Mouse (Mus musculus): Measurements from ENCODE around the gene Cebpzos.

Cebpzos gene

DNA sequence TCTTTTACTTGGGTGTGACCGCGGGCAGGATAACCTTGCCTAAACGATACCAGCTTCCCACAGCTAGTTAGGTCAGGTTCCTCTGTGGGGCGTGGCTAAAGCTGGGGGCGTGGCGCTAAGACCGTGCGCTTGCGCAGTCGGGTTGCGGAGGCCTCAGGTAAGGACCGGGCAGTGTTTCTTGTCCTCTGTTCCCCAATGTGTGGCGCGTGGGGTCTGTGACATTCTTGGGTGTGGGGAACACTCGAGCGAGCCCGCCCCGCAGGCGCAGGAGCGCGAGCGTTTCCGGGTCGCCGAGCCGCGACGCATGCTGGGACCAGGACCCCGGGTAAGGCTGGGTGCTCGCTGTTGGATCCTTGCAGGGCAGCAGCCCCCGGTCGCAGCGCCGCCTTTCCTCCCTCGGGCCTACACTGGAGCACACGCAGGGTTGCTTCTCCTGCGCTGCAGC lies at the start of gene Cebpzos:
TSS of gene Cebpzos (plus strand) at position 132 of the 445 bp plus-strand sequence.
- peak; percentile 82 to 85 for DNase-seq (ENCODE audit: low spot score in 2 of 2)

DNA sequence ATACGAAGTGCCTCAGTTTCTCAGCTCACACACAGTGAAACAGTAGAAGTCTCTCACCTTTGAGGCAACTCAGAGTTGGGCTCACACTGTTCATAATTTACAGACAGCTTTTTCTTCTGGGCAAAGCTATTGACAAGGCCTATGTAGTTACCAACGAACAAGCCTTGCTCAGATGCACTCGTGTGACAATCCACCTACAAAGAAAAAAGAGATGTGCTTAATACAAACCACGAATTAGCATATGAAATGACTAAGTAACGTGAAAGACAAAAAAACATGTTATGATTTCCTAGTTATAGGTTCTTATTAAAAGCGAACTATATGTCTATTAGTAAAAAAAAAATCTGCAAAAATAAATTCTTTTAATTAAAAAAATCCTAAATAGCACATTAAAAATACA lies 42.4 kb upstream of the Cebpzos start:
- no peak for DNase-seq (ENCODE audit: low spot score in 2 of 2)

DNA sequence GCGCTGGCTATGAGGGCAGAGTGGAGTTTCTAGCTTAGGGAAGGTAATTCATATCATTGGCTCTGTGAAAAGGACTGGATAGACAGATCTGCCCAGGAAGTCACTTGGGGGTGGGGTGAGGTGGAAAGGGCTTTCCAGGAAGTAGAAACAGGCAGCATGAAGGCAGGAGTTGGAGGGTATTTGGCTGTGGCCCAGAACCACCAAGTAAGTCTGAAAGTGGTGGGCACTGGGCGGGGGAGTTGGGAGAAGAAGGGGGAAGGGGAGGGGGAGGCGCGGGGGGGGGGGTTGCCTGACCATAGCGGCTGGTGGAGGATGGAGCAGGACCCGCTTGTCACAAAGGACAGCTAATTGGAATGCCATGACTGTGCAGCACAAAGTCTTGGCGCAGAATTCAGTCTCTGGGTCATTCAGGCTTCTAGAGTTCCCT lies 34.4 kb upstream of the Cebpzos start:
- DNase-seq (ENCODE audit: low spot score in 2 of 2), result no peak

DNA sequence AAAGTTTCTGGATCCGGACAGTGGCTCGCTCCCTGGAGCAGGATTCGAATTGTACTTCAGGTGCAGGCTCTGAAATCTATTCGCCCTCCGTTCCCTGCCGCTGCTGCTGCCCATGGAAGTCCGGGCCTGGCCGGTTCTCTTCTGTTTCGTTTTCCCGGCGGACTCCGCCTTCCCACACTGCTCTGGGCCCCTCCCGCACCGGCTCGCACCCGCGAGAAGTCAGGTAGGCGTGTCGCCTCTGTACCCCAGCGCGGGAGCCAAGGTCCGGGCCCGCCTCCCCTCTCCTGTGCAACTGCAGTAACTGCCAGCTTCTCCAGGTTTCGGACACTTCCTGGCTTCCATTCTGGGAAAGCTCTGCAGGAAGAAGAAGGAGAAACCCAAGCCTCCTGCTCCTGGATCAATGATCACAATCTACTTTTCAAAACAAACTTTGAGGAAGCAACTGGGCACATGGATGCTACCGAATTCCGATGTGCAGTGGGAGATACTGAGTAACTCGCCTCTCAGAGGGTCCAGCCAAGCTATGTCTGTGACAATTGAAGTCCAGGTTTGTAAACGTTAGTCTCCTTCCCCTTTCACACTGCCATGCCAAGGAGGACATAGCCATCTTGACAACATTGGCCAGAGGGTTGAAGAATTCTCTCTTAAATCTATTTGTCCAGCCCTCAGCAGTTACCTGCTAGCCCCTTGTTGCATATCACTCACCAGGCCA lies 33.7 kb upstream of the Cebpzos start, which contains the start of gene Eif2ak2:
TSS of gene Eif2ak2 (minus strand) at position 173 of the 712 bp plus-strand sequence.
- DNase-seq (ENCODE audit: low spot score in 2 of 2), result peak; percentile 82 to 83

DNA sequence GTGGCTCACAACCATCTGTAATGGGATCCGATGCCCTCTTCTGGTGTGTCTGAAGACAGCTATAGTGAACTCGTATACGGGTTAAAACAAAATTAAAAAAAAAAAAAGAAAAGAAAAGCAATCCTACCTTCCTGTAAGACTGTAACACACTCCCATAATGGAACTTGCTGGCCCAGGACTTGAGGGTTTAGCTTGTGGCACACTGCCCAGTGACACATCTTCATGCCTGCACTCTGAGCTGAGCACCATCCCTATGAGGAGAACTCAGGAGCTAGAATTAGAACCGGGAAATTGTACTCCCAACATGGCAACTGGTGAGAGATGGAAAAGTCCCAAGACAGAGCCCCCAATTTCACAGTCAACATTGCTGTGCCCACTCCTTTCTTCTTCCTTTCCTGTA lies 33.0 kb upstream of the Cebpzos start:
- DNase-seq (ENCODE audit: low spot score in 2 of 2), result no peak

DNA sequence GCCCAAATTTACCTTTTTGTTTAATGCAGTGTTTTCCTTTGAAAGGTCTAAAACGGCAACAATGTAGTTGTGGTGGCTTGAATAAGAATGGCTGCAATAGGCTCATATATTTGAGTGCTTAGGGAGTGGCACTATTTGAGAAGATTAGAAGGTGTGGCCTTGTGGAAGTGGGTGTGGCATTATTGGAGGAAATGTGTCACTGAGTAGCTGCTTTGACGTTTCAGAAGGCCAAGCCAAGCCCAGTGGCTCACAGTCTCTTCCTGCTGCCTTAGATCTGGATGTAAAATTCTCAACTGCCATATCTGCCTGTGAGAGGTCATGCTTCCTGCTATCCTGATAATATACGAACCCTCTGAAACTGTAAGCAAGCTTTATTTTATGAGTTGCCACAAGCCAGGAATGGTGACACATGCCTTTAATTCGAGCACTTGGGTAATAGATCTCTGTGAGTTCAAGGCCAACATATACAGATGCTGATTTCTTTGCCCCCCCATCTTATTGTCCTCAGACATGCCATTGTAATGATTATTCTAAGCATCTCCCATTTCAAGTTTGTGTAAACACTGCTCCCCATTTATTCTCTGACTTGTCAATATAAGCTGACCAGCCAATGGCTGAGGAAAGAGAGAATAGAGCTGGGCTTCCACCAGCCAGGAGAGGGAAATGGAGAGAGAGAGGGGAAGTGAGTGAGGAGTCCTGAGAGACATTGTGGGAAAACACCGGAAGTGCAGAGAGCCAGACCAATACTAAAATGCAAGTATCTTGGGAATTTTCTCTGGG lies 30.8 kb upstream of the Cebpzos start:
- no peak for DNase-seq (ENCODE audit: low spot score in 2 of 2)

DNA sequence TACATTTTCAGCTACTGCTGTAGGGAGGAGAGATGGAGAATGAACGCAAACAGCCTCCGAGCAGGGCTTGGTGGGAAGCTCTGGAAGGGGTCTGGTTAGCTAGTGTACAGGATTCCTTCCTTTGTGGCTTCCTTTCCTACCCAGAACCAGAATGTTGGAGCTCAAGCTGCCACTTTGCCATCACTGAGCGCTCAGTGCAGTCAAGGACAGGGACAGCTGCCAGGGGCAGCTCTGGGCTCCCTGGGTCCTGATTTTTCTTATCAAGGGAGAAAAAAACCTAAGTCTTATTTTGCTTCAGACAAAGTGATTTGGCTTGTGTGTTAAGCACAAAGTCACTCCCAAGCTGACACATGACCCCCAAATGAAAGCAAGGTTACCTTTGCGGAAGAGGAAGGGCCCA lies 27.7 kb upstream of the Cebpzos start:
- no peak for DNase-seq (ENCODE audit: low spot score in 2 of 2)

DNA sequence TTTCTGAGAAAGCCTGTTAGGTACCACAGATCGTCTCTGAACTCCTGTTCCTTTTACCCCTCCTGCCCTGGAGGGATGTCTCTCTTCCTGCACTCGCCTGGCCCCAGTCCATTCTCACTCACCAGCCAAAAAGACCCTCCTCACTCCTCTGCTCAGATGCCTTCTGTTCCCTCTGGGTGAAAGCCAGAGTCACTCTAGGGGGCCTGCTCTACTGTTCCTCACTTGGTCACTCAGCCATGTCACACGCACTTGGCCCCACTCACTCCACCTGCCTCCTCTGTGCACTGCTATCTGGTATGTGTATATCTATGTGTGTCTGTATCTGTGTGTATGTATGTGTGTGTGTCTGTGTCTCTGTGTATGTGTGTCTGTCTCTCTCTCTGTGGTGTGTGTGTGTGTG lies 27.1 kb upstream of the Cebpzos start:
- DNase-seq (ENCODE audit: low spot score in 2 of 2), result no peak

DNA sequence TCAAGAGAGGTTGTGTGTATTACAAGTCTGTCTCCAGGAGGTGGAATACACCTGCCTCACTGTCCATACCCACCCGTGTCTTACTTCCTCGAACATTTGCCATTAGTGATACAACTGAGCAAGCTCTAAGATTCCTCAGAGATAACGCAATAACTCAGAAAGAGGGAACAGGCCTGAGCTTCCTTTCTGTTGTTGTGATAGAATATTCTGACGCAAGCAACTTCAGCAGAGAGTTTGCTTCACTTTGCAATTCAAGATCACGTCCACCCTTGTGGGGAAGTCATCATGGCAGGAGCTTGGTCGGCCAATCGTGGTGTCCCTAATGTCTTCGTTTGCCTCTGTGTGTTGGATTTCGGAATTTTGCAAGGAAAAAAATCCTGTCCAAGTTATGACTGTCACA lies 25.3 kb upstream of the Cebpzos start:
- no peak for DNase-seq (ENCODE audit: low spot score in 2 of 2)

DNA sequence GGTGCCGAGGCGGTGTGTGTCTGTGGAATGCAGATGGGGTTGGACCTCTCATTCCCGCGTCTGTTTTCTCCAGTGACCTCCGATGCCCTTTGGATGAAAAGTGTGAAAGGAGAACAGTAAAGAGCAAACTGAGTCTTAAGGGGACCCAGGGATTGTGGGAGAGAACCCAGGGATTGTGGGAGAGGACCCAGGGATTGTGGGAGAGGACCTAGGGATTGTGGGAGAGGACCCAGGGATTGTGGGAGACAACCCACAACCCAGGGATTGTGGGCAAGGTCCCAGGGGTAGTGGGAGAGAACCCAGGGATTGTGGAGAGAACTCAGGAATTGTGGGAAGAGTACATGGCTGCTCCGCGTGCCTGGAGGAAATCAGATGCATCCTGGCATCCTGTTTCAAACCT lies 21.3 kb upstream of the Cebpzos start:
- DNase-seq (ENCODE audit: low spot score in 2 of 2), result no peak

DNA sequence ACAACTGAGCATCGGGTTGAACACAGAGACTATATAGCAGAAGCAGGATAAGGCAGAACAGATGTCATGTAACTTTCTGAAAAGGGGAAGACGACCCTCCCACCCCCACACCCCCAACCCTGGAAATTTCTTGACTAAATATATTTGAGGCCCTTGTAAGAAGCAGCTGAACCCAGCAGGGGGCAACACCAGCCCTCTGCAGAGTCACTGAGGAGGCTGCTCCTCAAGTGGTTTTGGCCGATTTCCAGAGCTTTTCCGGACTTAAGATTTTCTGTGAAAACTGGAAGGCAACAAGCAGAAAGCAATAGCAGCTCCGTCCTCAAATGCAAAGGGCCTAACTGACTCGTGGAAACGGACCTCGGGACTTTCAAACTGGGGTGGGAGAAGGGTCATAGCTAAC lies 20.9 kb upstream of the Cebpzos start:
- DNase-seq (ENCODE audit: low spot score in 2 of 2), result peak in 1 of 2 experiments; percentile 6

DNA sequence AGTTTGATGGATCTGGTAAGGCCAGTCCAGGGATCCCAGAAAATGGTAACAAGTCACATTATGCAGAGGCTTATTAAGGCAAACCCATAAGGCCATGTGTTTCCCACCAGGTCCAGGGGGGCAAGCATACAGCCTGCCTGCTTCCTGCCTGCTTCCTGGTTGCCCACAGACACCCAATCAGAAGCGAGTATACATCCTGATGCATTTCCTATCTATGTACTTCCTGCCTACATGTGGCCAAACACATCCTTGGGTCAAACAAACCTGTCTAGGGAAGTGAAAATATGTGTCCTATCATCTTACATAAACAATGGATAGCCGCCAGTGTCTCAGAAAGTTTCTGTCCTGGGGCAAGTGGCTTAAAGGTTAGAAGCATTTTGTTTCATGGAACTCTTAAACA lies 13.1 kb upstream of the Cebpzos start:
- no peak for DNase-seq (ENCODE audit: low spot score in 2 of 2)

DNA sequence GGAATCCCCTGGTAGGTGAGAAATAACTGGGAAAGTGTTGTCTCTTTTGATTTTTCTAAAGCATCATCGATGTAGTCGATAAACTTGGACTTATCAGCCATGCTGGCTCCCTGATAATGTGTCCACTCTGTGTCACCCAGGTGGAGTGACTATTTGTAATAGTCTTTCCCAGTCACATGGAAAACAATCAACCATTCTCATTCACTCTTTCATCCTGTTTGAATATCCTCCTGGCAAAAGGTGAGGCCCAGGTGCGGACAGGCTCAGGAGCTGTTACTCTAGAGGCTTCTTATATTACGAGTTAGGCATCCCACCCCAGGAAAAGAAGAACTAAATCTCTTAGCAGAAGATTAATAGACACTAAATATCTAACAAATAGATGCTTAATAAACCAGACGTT lies 9.4 kb upstream of the Cebpzos start, which contains the start of gene Sult6b1:
TSS of gene Sult6b1 (minus strand) at position 101 of the 400 bp plus-strand sequence.
- DNase-seq (ENCODE audit: low spot score in 2 of 2), result no peak

DNA sequence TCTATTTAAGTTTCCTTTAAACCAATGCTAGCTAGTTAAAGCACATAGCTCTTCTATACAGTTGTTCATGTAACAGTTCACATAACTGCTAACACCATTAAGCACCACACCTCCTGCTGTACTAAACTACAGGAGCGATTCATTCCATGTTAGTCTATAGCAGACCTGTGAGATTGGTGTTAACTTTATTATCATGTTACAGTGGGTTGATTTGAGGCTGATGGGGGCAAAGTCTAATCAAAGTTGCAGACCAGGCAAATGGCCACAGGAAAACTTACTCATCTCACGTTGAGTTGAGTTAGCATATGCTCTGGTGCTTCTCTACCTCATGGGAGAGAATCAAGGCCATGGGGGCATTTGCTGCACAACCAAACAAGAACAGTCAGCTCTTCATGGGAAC lies 6.9 kb upstream of the Cebpzos start:
- no peak for DNase-seq (ENCODE audit: low spot score in 2 of 2)

DNA sequence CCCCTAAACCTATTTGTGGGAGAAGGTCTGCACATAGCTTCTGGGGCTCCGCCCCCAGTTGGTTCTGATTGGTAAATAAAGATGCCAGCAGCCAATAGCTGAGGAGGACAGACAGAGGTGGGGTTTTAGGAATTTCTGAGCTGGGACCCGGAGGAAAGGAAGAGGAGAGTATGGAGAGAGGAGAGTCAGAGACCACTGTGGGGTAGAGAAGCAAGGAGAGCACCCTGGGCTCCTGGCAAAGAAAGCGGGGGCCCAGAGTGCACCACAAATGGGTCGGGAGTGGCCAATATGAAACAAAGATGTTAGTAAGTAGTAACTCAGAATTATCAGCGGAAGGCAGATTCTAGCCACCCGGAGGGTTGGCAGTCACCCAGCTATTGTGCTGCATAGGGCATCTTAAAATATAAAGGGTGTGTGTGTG lies 3.4 kb upstream of the Cebpzos start:
- DNase-seq (ENCODE audit: low spot score in 2 of 2), result no peak

DNA sequence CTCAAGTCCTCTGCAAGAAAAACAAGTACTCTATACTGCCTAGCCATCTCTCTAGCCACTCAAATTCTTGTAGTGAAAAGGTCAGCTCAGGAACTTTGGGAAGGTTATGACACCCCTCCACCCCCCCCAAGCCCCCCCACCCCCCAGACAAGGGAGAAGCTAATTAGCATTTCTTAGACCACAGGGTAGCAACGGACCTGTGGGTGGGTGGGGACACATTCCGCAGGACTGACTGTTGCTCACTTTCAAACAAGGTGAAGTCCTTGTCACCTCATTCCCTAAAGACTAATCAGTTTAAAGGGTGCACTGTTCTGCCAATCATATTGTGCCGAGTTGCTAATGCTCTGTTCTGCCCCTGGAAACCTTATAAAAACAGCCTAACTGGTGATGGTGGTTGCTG lies 2.4 kb upstream of the Cebpzos start:
- no peak for DNase-seq (ENCODE audit: low spot score in 2 of 2)

DNA sequence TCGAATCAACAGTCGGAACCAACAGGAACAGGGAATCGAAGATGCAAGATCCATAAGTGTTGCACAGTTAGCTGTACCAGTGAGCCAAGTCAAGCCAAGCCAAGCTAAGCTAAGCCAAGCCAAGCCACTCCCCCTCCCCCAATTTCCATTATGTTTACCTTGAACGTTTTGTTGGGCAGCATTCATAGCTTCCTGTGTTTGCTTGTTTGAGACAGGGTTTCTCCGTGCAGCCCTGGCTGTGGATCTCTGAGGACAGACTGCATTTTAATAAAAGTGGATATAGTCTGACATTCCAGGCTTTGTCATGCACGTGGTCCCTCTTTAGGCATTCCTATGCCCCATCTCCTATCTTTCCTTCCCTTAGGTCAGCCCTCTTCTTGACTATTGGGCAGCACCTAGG lies 528 bp upstream of the Cebpzos start:
- DNase-seq (ENCODE audit: low spot score in 2 of 2), result no peak

DNA sequence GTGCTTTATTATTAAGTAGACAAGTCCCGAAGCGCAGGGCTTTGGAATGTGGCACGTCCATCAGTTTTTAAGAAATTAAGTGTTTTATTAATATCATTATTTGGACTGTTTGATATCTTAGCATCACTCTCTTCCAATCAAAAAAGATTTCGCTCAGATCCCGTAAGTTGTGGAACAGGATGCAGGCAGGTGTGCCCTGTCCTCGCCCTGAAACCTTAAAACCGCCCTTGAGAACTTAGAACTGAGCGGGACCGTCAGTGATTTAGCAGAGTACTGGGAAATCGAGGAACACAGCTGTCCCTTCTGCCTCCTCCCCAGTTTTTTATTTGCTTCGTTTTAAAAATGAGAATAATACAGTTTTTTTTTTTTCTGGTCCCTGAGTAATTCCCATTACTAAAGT lies 599 bp downstream of the Cebpzos start:
- no peak for DNase-seq (ENCODE audit: low spot score in 2 of 2)

DNA sequence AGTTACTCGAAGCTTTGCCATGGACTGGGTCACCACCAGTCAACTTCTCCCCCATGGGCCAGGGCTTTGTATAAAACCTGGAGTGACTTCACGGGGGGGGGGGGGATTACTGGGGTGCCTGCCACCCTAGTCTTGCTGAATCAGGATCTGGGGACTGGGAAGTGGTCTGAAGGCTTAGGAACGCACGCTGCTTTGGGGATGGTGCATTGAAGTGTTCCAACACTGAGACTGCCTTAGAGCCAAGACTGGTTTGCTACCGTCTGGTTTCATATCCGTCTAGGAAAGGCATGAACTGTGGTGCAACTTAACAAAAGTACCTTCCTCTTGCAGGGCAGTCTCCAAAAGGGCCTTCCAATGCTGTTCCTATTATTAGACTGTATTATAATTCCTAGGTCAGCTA lies 1.4 kb downstream of the Cebpzos start:
- no peak for DNase-seq (ENCODE audit: low spot score in 2 of 2)

DNA sequence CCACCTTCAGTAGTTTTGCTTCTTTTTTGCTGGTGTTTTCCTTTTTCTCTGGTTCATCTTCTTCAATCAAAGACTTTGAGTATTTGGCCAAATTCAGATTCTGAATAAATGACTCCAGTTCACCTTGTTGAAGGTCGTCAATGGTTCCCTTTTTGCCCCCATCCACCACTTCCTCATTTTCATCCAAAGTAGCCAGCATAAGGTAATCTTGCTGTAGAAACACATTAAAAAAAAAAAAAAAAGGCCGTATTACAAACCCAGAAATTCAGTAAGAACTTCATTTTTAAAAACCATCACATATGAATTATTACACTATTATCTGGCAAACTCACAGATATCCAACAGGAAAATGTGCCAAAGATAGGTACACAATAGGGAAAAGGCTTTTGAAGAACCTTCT lies 19.6 kb downstream of the Cebpzos start:
- DNase-seq (ENCODE audit: low spot score in 2 of 2), result no peak

DNA sequence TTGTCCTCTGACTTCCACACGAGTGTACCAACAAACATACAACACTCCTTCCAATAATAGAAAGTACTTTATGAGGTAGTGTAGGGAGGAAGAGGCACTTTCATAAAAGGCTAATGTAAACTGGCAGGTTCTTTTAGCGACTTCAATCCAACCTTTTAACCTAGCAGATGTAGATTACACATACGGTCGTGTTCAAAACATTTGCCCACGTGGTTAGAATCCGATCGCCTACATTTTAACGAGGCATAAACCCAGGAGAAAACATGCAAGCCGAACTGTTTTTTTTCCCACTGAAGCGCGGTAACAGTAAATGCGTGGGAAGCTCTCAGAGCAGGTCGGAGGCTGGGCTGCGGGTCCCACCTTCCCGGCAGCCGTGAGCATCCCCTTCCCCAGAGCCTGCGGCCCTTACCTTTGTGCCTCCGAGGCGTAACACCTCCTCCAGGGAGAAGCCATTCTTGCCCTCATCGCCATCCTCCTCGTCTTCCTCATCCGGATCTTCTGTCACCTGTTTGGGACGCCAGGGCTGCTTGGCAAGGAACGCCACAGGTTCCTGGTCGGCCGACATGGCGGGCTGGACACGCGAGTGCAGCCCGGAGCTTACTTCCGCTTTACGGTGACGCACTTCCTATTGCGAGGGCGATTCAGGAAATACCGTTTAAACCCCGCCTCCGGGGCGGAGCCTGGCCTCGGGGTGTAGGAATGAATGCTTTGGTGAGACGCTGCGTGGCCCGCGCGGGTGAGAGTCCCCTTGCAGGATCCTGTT lies 20.3 kb downstream of the Cebpzos start, which contains the start of the genes Cebpz and Ndufaf7:
TSS of gene Cebpz (minus strand) at position 601 of the 763 bp plus-strand sequence.
TSS of gene Ndufaf7 (plus strand) at position 671 of the 763 bp plus-strand sequence.
- DNase-seq (ENCODE audit: low spot score in 2 of 2), result peak; percentile 94

DNA sequence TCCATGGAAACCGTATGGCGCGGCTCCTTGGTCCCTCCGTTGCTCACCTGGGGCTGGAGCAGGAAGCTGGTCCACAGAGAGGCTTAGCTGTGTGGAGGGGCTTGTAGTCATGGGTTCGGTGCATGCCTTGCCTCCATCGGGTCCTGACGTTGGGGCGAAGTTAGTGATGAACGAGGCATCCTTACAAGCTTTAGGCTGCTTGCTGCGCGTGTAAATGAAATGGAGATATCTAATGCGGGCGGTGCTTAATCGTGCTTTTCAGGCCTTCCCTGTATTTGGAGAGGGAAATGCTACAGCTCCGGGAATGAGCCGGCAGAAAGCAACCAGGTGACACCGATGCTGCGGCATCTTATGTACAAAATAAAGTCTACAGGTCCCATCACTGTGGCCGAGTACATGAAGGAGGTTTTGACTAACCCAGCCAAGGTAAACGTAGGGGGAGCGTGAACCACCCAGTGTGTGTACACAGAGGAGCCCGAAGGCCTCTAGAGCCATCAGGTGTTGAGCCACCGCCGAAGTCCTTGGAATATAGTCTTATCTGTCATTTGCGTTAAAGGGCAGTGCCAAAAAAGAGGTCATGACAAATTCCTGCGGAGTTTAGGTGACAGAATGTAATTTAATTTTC lies 21.0 kb downstream of the Cebpzos start:
- DNase-seq (ENCODE audit: low spot score in 2 of 2), result no peak

All from urinary bladder, adult 18-20 months (tissue).